Mouse (Mus musculus) olfactory bulb, adult 2 months (tissue): ENCODE measurements around the gene Slc39a11. TPM values are rescaled to one million over a fixed set of nuclear protein-coding genes. Genes with fewer than 3 reads are reported as not detected.

Source experiments
- H3K27ac ChIP-seq: fragments of 200-500 bp; 2 replicates; pipeline ENCODE4 v1.5.1; 2012; ENCODE audit warnings: low read depth, low read length; ENCODE audit not compliant: insufficient read depth
- H3K4me1 ChIP-seq: fragments of 200-500 bp; 2 replicates; pipeline ENCODE4 v1.6.1; 2012; ENCODE audit warnings: low read length; ENCODE audit not compliant: control insufficient read depth, insufficient read depth
- H3K4me3 ChIP-seq: fragments of 200-500 bp; 2 replicates; pipeline ENCODE4 v1.5.1; 2012; ENCODE audit warnings: mild to moderate bottlenecking, low read depth, low read length, moderate library complexity; ENCODE audit not compliant: insufficient read depth
- CTCF ChIP-seq: fragments of 200-500 bp; IDR thresholded peaks from 2 replicates; pipeline ENCODE4 v1.5.1; 2012; ENCODE audit warnings: low read depth, mild to moderate bottlenecking, low read length, moderate library complexity; ENCODE audit not compliant: insufficient read depth
- POLR2A ChIP-seq: fragments of 200-500 bp; IDR thresholded peaks from 2 replicates; pipeline ENCODE4 v1.6.1; 2012; ENCODE audit warnings: mild to moderate bottlenecking, low read depth, low read length, moderate library complexity; ENCODE audit not compliant: insufficient read depth
- WGBS: fragments of 180-500 bp; shearing (Covaris S2); methylation state at CpG from one replicate; pipeline ENCODE4 v1.1.7; 2018; 5-methylcytosine and 5-hydroxymethylcytosine counted together
- polyA plus RNA-seq: library from polyadenylated mRNA; stranded (reverse); fragments of >200 nt; gene quantifications from 2 replicates; pipeline ENCODE4 v1.2.4, GENCODE M21; 2012; ENCODE audit warnings: low replicate concordance; ENCODE audit not compliant: missing spikeins, insufficient read depth, insufficient read length

The Slc39a11 gene
- polyA plus RNA-seq, 1 experiment = not detected

DNA sequence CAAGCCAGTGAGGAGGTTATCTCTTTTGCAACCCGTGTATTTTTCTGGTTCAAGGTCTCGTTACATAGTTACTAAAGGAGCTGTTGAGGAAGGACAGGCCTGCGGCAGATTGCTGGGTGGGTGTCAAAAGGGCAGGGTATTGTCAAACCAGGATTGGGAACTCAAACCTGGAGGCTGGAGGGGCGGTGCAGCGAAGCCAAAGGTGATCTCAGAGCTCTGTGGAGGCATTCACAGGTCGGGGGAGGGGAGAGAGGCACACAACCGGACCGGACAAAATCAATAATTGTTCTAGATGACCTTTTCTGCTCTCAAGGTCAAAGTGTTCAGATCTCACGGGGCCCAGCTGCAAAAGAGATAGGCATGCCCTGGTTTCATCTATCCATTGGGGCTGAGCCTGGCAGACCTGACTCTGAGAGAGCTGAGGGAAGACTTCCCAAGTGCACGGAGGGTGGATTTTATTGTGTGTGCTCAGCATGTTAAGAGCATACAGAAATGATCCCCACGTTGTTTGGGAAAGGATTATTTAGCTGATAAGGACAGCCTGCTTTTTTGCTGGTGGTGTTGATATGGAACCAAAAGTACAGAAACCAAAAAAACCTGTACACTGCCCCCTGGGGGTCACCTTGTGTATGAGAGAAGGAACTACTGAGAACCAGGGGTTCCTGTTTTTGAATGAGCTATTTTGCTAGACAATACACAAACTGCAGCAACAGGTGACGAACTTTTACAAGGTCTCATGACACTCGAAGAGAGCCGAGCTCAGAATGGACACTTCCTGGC lies 32.6 kb downstream of the Slc39a11 start:
- Histone ChIP-seq H3K27ac (no peak overlapping the region), H3K4me3 (no peak overlapping the region), H3K4me1 (peaks cover 34% of the 10 kb centered on the region)
- no peak for TF ChIP-seq CTCF
- TF ChIP-seq POLR2A = no peak
- WGBS = 58% methylated on average over 14 of the region's 14 CpGs

DNA sequence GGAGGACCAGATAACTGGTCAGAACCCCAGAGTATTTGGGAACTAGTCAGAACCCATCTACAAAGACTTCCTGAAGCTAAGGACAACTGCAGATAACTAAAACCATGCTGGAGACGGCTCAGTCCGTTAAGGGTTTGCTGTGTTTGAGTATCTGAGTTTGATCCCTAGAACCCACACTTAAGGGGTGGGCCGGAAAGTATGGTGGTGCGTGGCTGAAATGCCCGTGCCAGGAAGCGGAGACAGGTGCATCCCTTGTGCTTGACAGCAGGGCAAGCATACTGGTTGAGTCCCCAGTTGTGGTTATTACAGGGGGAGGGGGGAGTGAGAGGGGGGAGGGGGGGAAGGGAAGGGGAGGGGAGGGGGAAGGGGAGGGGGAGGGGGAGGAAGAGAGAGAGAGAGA lies 35.4 kb downstream of the Slc39a11 start:
- Histone ChIP-seq H3K27ac (no peak overlapping the region), H3K4me1 (peaks cover 30% of the 10 kb centered on the region), H3K4me3 (no peak overlapping the region)
- WGBS = 77% methylated on average over 6 of the region's 6 CpGs
- no peak for TF ChIP-seq POLR2A
- TF ChIP-seq CTCF = no peak

DNA sequence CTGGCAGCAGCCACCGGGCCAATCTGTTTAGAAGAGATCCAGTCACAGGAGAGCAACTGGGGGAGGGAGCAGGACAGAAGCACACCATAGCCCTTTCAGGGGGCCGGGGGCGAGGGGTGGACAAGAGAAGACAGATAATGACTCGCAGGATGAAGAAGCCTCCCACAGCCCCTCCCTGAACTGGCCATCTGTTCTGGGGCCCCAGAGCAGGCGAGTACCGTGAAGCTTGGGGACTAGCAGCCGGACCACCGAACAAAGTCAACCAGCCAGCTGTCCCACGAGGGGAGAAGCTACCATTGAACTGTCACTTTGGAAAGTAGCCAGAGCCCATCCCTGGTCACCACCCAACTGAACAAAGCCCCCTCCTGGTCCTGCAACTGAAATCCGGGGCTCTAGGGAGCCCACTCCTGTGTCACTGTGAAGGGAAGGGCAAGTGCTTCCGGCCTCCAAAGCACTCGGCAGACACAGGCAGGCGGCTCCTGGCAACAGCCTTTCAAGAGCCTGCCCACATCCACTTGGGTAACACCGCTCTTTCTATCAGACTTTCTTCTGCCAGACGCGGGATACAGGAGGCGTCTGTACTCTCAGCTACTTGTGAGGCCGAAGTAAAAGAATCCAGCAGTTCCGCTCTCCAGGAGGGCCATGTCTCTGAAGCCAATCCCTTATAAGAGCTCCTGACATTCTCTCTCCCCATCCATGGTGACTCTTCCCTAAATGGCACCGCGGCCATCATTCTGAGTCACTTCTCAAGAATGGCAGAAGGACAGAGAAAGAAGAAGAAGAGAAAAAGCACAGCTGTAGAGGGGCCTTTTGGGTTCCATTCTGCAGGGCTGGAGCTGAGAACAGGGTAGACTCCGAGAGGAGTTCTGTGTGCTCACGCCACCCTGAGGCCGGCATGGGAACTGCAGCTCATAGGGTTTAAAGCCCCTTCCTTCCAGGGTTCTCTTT lies 37.9 kb downstream of the Slc39a11 start:
- 38% methylated on average over 24 of the region's 24 CpGs for WGBS
- H3K4me3 ChIP-seq = no peak overlapping the region
- H3K4me1 ChIP-seq = peaks cover 15% of the 10 kb centered on the region
- TF ChIP-seq POLR2A = no peak
- peak; percentile 70 for TF ChIP-seq CTCF
- H3K27ac ChIP-seq = no peak overlapping the region

GRCm38 (mm10) chr11:113611112-113611646 lies 38.7 kb downstream of the Slc39a11 start:
- Histone ChIP-seq H3K4me1 (peaks cover 15% of the 10 kb centered on the region), H3K4me3 (no peak overlapping the region), H3K27ac (no peak overlapping the region)
- TF ChIP-seq CTCF = no peak
- TF ChIP-seq POLR2A = no peak
- 91% methylated on average over 10 of the region's 10 CpGs for WGBS

- no peak for TF ChIP-seq CTCF
- no peak for TF ChIP-seq POLR2A
- no peak overlapping the region for H3K27ac ChIP-seq
- H3K4me1 ChIP-seq = peaks cover 15% of the 10 kb centered on the region
- H3K4me3 ChIP-seq = no peak overlapping the region
- 45% methylated on average over 5 of the region's 5 CpGs for WGBS
Observed at GRCm38 (mm10) chr11:113610266-113610665, 39.6 kb downstream of the Slc39a11 start.

GRCm38 (mm10) chr11:113609581-113609980 lies 40.3 kb downstream of the Slc39a11 start:
- 74% methylated on average over 5 of the region's 5 CpGs for WGBS
- no peak for TF ChIP-seq POLR2A
- TF ChIP-seq CTCF = no peak
- no peak overlapping the region for H3K4me3 ChIP-seq
- H3K27ac ChIP-seq = no peak overlapping the region
- peaks cover 15% of the 10 kb centered on the region for H3K4me1 ChIP-seq

DNA sequence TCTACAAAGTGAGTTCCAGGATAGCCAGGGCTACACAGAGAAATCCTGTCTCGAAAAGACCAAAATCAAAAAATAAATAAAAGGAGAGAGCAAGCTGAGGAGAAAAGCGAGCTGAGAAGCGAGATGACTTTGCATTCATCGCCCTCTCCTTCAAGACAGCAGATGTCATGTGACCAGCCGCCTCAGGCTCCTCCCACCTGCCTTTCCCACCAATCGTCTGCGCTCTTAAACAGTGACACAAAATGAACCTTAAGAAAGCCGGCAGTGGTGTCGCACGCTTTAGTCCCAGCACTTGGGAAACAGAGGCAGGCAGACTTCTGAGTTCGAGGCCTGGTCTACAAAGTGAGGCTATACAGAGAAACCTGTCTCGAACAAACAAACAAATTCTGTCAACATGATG lies 42.3 kb downstream of the Slc39a11 start:
- Histone ChIP-seq H3K4me1 (peaks cover 9% of the 10 kb centered on the region), H3K4me3 (no peak overlapping the region), H3K27ac (no peak overlapping the region)
- no peak for TF ChIP-seq CTCF
- no peak for TF ChIP-seq POLR2A
- WGBS = 98% methylated on average over 12 of the region's 12 CpGs

- H3K27ac ChIP-seq = no peak overlapping the region
- 45% methylated on average over 12 of the region's 12 CpGs for WGBS
- TF ChIP-seq POLR2A (no peak), CTCF (no peak)
- no peak overlapping the region for H3K4me3 ChIP-seq
- no peaks in the 10 kb centered on the region; the same call in 1 of the 2 replicates for H3K4me1 ChIP-seq
Observed at GRCm38 (mm10) chr11:113601616-113602343, 48.1 kb downstream of the Slc39a11 start.
